Mouse (Mus musculus) lung, postnatal 10 days (tissue): ENCODE measurements around the gene Pcmt1.
A peak's percentile ranks its signal among the peaks of the same experiment; 100 is the strongest.

Source experiments
- DNase-seq: peaks from one replicate; pipeline ENCODE4 v3.0.0; 2021

The Pcmt1 gene

GRCm38 (mm10) chr10:7680731-7681301 is at the start of gene Pcmt1, which contains the start of gene Lats1:
TSS of gene Pcmt1 (minus strand) at chr10:7681136.
TSS of gene Lats1 (plus strand) at chr10:7681214.
- peak; percentile 91 for DNase-seq

GRCm38 (mm10) chr10:7727011-7727410 is 46.1 kb upstream of the Pcmt1 start:
- no peak for DNase-seq

DNA sequence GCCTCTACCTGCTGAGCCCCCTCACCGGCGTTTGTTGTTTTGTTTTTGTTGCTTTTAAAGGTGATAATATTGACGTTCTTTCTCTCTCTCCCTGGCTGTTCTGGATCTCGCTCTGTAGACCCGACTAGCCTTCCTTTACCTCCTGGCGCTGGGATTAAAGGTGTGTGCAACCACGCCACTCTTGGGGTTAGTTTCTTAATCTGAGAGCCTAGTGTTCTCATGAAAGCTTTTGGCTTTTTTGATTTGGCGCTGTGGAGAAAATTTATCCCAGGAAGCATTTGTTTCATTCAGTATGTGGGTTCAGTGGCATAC is 45.5 kb upstream of the Pcmt1 start:
- no peak for DNase-seq

DNA sequence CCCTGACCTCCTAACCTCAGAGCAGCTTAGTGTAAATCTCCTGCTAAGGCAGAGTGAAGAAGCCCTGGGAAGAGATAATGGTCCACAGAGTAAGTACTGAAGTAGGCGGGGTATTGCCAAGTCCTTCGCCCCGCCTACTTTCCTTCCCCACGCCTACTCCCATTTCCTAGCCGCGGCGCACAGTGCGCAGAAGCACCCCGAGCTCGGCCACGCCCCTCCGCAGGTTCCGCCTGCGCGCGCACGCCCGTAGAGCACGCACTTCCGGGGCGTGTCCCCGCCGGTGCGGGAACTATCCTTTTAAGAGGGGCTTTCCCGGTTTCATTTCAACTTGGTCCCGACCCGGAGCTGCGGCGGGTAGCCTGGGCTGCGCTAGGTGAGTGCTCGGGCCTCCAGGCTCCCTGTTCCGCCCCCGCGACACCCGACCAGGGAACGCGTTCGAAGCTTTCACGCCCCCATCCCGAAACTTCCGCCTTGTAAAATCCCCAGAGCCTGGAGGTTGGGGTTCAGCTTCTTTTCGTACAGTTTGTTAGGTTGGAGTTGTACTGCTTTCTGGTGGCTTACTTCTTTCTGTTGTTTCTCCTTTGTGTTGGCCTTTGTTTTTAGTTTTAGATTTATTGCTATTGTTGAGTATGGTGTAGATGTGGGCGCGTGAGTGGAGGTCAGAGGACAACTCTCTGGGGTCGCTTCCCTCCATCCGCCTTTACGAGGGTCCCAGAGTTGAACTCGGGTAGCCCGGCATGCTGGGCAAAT is 45.0 kb upstream of the Pcmt1 start, which contains the start of gene Katna1:
Gene Katna1, plus strand, starts transcription at position 250 of the 750 bp plus-strand sequence.
- peak; percentile 98 for DNase-seq

- DNase-seq = no peak
Observed at GRCm38 (mm10) chr10:7715056-7715455, 34.1 kb upstream of the Pcmt1 start.

GRCm38 (mm10) chr10:7712506-7712905 is 31.6 kb upstream of the Pcmt1 start:
- DNase-seq = no peak

GRCm38 (mm10) chr10:7710121-7710520 is 29.2 kb upstream of the Pcmt1 start:
- DNase-seq = no peak

DNA sequence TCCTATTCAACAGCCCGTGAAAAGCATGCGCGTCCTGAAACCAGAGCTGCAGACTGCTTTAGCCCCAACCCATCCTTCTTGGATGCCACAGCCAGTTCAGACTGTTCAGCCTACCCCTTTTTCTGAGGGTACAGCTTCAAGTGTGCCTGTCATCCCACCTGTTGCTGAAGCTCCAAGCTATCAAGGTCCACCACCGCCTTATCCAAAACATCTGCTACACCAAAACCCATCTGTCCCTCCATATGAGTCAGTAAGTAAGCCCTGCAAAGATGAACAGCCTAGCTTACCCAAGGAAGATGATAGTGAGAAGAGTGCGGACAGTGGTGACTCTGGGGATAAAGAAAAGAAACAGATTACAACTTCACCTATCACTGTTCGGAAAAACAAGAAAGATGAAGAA is 21.6 kb upstream of the Pcmt1 start:
- DNase-seq = no peak

- DNase-seq = no peak
Observed at GRCm38 (mm10) chr10:7700120-7700519, 19.2 kb upstream of the Pcmt1 start.

DNA sequence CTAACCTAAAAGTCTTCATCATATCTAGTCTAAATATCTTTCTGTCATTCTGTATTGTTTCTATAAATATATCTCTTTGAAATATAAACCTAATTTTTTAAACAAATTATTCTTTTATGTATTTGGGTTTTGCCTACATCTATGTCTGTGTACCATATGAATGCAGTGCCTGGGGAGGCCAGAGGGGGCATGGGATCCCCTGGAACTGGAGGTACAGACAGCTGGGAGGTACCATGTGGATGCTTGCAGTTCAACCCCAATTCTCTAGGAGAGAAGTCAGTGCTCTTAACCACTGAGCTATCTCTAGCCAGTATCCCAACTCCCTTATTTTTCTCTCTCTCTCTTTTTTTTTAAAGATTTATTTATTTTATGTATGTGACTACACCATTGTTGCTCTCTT is 14.3 kb upstream of the Pcmt1 start:
- DNase-seq = peak; percentile 20

DNA sequence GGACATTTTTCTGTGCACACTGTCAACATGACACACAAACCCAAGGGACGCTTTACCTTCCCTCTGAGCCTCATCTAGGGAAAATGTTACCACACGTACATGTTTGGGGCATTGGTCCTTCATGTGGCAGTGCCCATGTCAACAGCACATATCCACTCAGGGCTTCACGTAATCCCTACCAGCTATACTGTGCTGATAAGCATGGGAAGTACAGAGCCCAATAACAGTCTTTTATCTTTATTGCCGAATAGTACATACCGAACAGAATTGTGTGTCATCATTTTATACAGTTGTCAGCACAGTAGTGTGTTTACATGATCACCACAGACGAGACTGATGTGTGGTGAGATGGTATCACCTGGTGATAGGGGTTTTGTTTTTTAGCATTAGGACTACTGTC is 6.0 kb upstream of the Pcmt1 start:
- no peak for DNase-seq

GRCm38 (mm10) chr10:7682249-7682648 is 1.3 kb upstream of the Pcmt1 start:
- DNase-seq = no peak

- peak; percentile 83 for DNase-seq
Observed at GRCm38 (mm10) chr10:7681343-7682025, 548 bp upstream of the Pcmt1 start.

DNA sequence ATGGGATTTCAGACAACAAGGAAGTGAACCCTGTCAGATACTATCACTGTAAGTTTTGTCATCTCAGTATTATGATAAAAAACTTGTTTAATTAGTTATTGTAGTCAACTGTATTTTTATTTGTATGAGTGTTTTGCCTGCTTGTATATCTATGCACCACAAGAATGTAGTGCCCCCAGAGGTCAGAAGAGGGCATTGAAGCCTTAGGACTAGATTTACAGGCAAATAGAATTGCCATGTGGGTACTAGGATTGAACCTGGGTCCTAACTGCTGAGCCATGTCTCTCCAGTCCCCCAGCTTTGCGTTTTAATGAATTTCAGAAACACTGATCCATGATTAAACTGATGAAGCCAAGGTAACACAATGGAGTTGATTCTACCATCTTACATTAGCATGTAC is 7.3 kb downstream of the Pcmt1 start:
- DNase-seq = peak; percentile 41

- peak; percentile 95 for DNase-seq
Observed at GRCm38 (mm10) chr10:7667342-7667802, 13.6 kb downstream of the Pcmt1 start, which contains the start of gene Nup43. TSS of gene Nup43 (plus strand) at chr10:7667503.

DNA sequence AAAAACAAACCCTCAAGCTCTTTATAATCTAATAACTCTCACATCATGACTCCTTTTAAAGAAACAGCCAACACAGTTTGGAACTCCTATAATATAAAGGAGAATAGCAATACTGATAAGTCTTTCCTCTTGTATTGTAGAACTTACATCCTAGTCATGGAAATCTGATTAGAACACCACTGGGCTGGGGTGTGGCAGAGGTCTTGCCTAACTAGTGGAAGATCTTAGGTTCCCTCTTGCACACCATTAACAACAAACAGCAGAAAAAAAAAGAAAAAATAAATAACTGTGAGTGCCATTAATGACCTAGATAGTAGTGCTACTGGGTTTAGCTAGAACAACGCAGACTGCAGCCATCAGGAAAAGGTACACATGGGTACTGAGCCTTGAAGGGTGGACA is 16.0 kb downstream of the Pcmt1 start:
- DNase-seq = no peak

DNA sequence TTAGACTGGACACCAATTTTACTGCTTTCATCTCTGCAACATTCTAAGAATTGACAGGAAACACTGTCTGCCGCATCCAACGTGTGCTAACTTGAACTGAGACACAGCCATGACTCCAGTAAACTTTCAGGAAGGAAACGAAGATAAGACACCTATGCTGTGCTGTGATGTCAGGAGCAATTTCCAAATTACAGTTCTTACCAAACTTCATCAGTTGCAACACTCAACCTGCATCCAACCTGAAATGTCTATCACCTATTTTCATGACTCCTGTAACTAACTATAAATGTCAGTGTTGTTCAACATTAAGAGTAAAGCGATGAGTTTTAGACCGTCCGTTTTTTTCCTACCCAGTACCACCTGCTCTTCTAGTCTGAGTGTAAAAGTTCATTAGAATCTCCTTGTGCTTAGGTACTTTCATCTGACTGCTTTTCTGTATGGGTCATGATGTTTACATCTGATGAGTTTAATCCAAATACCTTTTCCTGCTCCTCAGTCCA is 16.9 kb downstream of the Pcmt1 start:
- no peak for DNase-seq

- DNase-seq = peak; percentile 94
Observed at GRCm38 (mm10) chr10:7663159-7664026, 17.5 kb downstream of the Pcmt1 start.

DNA sequence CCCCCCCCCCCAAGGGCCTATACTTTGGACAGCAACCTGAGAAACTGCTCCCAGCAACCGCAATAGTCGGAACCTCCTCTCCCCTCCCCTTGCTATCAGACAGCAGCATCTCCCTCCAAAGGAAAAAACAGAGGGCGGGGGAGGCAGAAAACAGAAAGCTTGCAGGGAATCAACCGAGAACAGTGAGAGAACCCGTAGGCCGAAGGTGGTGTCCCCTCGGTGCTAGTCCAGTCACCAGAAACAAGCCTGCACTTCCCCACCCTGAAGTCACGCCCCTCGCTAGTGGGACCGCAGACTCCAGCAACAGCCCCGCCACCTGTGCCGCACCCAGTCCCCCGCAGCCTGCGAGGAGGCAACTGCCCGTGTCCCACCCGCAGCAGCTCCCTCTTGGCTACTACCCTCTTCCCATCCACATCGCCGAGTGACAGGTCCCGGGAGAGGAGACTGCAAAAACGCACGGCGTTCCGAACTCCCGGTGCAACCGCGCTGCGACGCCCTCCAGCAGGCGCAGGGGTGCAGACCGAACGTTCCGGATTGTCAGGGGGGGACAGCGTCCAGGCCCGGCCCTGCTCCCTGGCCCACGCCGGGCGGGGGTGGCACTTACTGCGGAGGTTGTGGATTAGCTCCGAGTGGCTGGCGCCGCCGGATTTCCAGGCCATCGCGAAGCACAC is 18.3 kb downstream of the Pcmt1 start:
- DNase-seq = peak; percentile 88

DNA sequence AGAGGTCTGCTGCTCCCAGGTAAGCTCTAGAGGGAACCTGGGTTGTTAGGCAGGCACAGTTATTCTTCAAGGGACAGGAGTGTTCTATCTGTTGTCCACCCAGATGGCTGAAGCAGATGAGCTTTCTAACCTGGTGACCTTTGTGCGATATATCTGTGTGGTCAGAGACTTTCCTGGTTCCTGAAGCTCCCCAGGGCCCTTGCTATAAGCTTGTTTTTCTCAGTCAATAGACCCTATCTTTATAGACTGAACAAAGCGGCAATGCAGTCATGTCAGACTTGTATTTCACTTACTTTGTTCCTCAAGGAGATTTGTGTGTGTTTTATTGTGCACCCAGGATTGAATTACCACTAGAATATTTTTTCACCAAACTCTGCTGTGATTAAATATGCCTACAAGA is 29.9 kb downstream of the Pcmt1 start:
- DNase-seq = no peak

DNA sequence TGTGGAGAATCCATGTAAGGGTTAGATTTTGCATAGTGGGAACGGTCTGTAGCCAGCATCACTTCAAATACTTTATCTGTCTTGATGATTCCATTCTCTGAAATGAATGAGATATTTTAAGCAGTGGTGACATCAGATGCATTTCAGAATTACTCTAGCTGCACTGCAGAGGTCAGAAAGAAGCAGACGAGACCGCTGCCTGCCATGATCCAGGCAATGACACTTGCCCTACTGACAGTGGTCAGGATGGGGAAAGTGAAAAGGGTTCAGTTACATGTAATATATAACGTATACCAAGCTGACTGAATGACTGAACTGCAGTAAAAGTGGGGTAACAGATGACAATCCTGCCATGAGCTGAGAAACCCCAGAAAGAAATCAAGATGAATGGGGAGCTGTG is 31.9 kb downstream of the Pcmt1 start:
- DNase-seq = no peak

- no peak for DNase-seq
Observed at GRCm38 (mm10) chr10:7645911-7646310, 35.0 kb downstream of the Pcmt1 start.
